Mouse (Mus musculus) cerebellum, postnatal 36 days (tissue): ENCODE measurements around the gene Naa11.

ENCODE experiments used
- DNase-seq, 2 experiments: peaks; one replicate each; pipeline ENCODE4 v3.0.0; 2021 to 2022; ENCODE audit warnings: mixed read lengths in 2 of 2

The Naa11 gene

GRCm38 (mm10) chr5:97344144-97344543, 48.0 kb downstream of the Naa11 start:
- no peak for DNase-seq

GRCm38 (mm10) chr5:97334794-97335193, 57.4 kb downstream of the Naa11 start:
- DNase-seq = no peak
